Mouse (Mus musculus): ENCODE data around the gene Rbms2.

DNA sequence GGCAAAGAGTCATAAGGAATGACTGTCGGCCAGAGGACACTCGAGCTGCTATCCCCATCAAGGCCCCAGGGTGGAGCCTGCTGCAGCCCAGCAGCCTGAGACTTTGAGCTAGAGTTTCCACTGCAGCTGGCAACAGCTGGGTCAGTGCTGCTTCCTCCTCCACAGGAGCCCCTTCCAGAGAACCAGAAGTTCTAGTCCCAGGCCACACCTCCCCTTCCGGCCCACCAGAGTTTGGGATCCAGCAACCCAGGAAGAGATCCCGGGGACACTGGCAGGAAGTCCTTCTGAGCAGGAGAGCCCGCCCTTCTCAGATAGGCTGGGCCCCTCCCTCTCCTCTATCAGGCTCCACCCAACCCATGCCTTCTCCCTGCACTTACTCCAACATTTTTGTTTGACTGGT is 30.5 kb downstream of the Rbms2 start:
- TF ChIP-seq CTCF (IDR thresholded peaks at IDR 0.05; ENCODE audit: low read depth, low read length), result no peak
- peak; percentile 27 for TF ChIP-seq POLR2A (IDR thresholded peaks at IDR 0.05; ENCODE audit: insufficient read depth, low read length)
